Mouse (Mus musculus) hindbrain, embryonic 15.5 days (tissue): ENCODE results near the gene Magi1. TPM values are rescaled to one million over a fixed set of nuclear protein-coding genes. Genes with fewer than 3 reads are reported as not detected.
A peak's percentile ranks its signal among the peaks of the same experiment; 100 is the strongest.

Experiments
- ATAC-seq: fragments of 200-750 bp; cut with Nextera tagmentation; 2 replicates; pipeline ENCODE4 v1.8.0; 2017; ENCODE audit warnings: low read depth, moderate number of reproducible peaks, moderate TSS enrichment; ENCODE audit not compliant: low FRiP score
- H3K27ac ChIP-seq: fragments of 300-500 bp; sonication (generic); replicated peaks from 2 replicates; pipeline ENCODE4 v1.5.1; 2015; ENCODE audit warnings: mild to moderate bottlenecking, inconsistent platforms
- H3K27me3 ChIP-seq: fragments of 300-500 bp; sonication (generic); 2 replicates; pipeline ENCODE4 v1.6.1; 2015; ENCODE audit warnings: control low read depth, inconsistent platforms
- H3K36me3 ChIP-seq: fragments of 300-500 bp; sonication (generic); 2 replicates; pipeline ENCODE4 v1.6.1; 2015; ENCODE audit warnings: control low read depth, inconsistent platforms
- H3K4me1 ChIP-seq: fragments of 300-500 bp; sonication (generic); replicated peaks from 2 replicates; pipeline ENCODE4 v1.6.1; 2015; ENCODE audit warnings: control low read depth, inconsistent platforms
- H3K4me2 ChIP-seq: fragments of 300-500 bp; sonication (generic); 2 replicates; pipeline ENCODE4 v1.6.1; 2015; ENCODE audit warnings: moderate library complexity, mild to moderate bottlenecking, inconsistent platforms
- H3K4me3 ChIP-seq: fragments of 300-500 bp; sonication (generic); 2 replicates; pipeline ENCODE4 v1.5.1; 2015; ENCODE audit warnings: mild to moderate bottlenecking, inconsistent platforms
- H3K9ac ChIP-seq: fragments of 300-500 bp; sonication (generic); 2 replicates; pipeline ENCODE4 v1.6.1; 2015; ENCODE audit warnings: inconsistent platforms
- H3K9me3 ChIP-seq: fragments of 300-500 bp; sonication (generic); 2 replicates; pipeline ENCODE4 v1.6.1; 2016; ENCODE audit warnings: control low read depth, inconsistent platforms
- WGBS: fragments of 180-500 bp; shearing (Covaris S2); methylation state at CpG from one replicate; pipeline ENCODE4 v1.1.7; 2015; 5-methylcytosine and 5-hydroxymethylcytosine counted together
- polyA plus RNA-seq: library from polyadenylated mRNA; unstranded; fragments of >200 nt; fragmentation: Nextera tagmentation; extraction: Ambion mirVana; gene quantifications from 2 replicates; pipeline ENCODE4 v1.2.1, GENCODE M21; 2015

Gene Magi1
- polyA plus RNA-seq, 1 experiment from 2014 or later = 30.4 TPM

- Histone ChIP-seq H3K9ac (no peak overlapping the region), H3K9me3 (no peaks in the 10 kb centered on the region), H3K4me2 (no peak overlapping the region), H3K27ac (no peak overlapping the region), H3K4me3 (no peak overlapping the region), H3K36me3 (no peaks in the 10 kb centered on the region), H3K27me3 (no peaks in the 10 kb centered on the region), H3K4me1 (no peaks in the 10 kb centered on the region)
- 86% methylated on average over 14 of the region's 14 CpGs for WGBS
- ATAC-seq = no peak
Observed at GRCm38 (mm10) chr6:94195303-94195911, 88.3 kb downstream of the Magi1 start.

- no peak for ATAC-seq
- Histone ChIP-seq H3K9me3 (no peaks in the 10 kb centered on the region), H3K27me3 (no peaks in the 10 kb centered on the region), H3K9ac (no peak overlapping the region), H3K27ac (no peak overlapping the region), H3K4me3 (no peak overlapping the region), H3K4me1 (no peaks in the 10 kb centered on the region), H3K4me2 (no peak overlapping the region), H3K36me3 (no peaks in the 10 kb centered on the region)
- 83% methylated on average over 5 of the region's 5 CpGs for WGBS
Observed at GRCm38 (mm10) chr6:94190830-94191229, 92.9 kb downstream of the Magi1 start.

- Histone ChIP-seq H3K27ac (no peak overlapping the region), H3K4me2 (no peak overlapping the region), H3K27me3 (no peaks in the 10 kb centered on the region), H3K9me3 (no peaks in the 10 kb centered on the region), H3K36me3 (no peaks in the 10 kb centered on the region), H3K9ac (no peak overlapping the region), H3K4me1 (no peaks in the 10 kb centered on the region), H3K4me3 (no peak overlapping the region)
- WGBS = 78% methylated on average over 5 of the region's 5 CpGs
- ATAC-seq = no peak
Observed at GRCm38 (mm10) chr6:94189379-94189778, 94.3 kb downstream of the Magi1 start.

- Histone ChIP-seq H3K4me1 (peaks cover 20% of the 10 kb centered on the region), H3K4me2 (no peak overlapping the region), H3K27me3 (no peaks in the 10 kb centered on the region), H3K9ac (no peak overlapping the region), H3K4me3 (no peak overlapping the region), H3K9me3 (no peaks in the 10 kb centered on the region), H3K27ac (no peak overlapping the region), H3K36me3 (no peaks in the 10 kb centered on the region)
- no peak for ATAC-seq
- 71% methylated on average over 7 of the region's 7 CpGs for WGBS
Observed at GRCm38 (mm10) chr6:94186628-94187319, 96.9 kb downstream of the Magi1 start.

- no peak overlapping the region for H3K4me2 ChIP-seq
- H3K4me1 ChIP-seq = peaks cover 22% of the 10 kb centered on the region
- ATAC-seq = no peak
- H3K36me3 ChIP-seq = no peaks in the 10 kb centered on the region
- 75% methylated on average over 4 of the region's 4 CpGs for WGBS
- H3K9me3 ChIP-seq = no peaks in the 10 kb centered on the region
- no peak overlapping the region for H3K9ac ChIP-seq
- no peak overlapping the region; the same call in 1 of the 2 replicates for H3K27ac ChIP-seq
- no peaks in the 10 kb centered on the region for H3K27me3 ChIP-seq
- H3K4me3 ChIP-seq = no peak overlapping the region
Observed at GRCm38 (mm10) chr6:94184268-94184667, 99.4 kb downstream of the Magi1 start.

- no peak for ATAC-seq
- H3K9ac ChIP-seq = no peak overlapping the region
- H3K36me3 ChIP-seq = no peaks in the 10 kb centered on the region
- H3K27me3 ChIP-seq = no peaks in the 10 kb centered on the region
- no peak overlapping the region for H3K4me3 ChIP-seq
- peak overlapping the region; percentile 22; the same call in 1 of the 2 replicates for H3K4me2 ChIP-seq
- H3K4me1 ChIP-seq = peaks cover 22% of the 10 kb centered on the region
- H3K27ac ChIP-seq = no peak overlapping the region; the same call in 1 of the 2 replicates
- H3K9me3 ChIP-seq = no peaks in the 10 kb centered on the region
- 46% methylated on average over 14 of the region's 14 CpGs for WGBS
Observed at GRCm38 (mm10) chr6:94183354-94183851, 100.3 kb downstream of the Magi1 start.

GRCm38 (mm10) chr6:94181673-94182255 lies 102.0 kb downstream of the Magi1 start:
- no peak for ATAC-seq
- Histone ChIP-seq H3K27ac (no peak overlapping the region), H3K4me1 (peaks cover 22% of the 10 kb centered on the region), H3K27me3 (no peaks in the 10 kb centered on the region), H3K9me3 (no peaks in the 10 kb centered on the region), H3K36me3 (no peaks in the 10 kb centered on the region), H3K4me3 (no peak overlapping the region), H3K4me2 (no peak overlapping the region), H3K9ac (no peak overlapping the region)
- 22% methylated on average over 2 of the region's 2 CpGs for WGBS

GRCm38 (mm10) chr6:94180331-94181150 lies 103.2 kb downstream of the Magi1 start:
- ATAC-seq = no peak
- Histone ChIP-seq H3K4me2 (no peak overlapping the region), H3K9me3 (no peaks in the 10 kb centered on the region), H3K27ac (no peak overlapping the region), H3K4me1 (peaks cover 27% of the 10 kb centered on the region), H3K27me3 (no peaks in the 10 kb centered on the region), H3K4me3 (no peak overlapping the region), H3K36me3 (no peaks in the 10 kb centered on the region), H3K9ac (no peak overlapping the region)
- WGBS = 88% methylated on average over 14 of the region's 14 CpGs

GRCm38 (mm10) chr6:94177559-94177958 lies 106.2 kb downstream of the Magi1 start:
- Histone ChIP-seq H3K36me3 (no peaks in the 10 kb centered on the region), H3K27me3 (no peaks in the 10 kb centered on the region), H3K9me3 (no peaks in the 10 kb centered on the region), H3K4me3 (no peak overlapping the region), H3K9ac (no peak overlapping the region), H3K4me1 (peaks cover 15% of the 10 kb centered on the region), H3K4me2 (no peak overlapping the region), H3K27ac (no peak overlapping the region)
- ATAC-seq = no peak
- WGBS = 56% methylated on average over 3 of the region's 3 CpGs

GRCm38 (mm10) chr6:94176705-94177104 lies 107.0 kb downstream of the Magi1 start:
- no peak overlapping the region for H3K4me2 ChIP-seq
- H3K27ac ChIP-seq = no peak overlapping the region
- 19% methylated on average over 4 of the region's 4 CpGs for WGBS

GRCm38 (mm10) chr6:94171250-94171649 lies 112.5 kb downstream of the Magi1 start:
- no peaks in the 10 kb centered on the region for H3K36me3 ChIP-seq
- H3K9ac ChIP-seq = no peak overlapping the region
- no peak overlapping the region for H3K27ac ChIP-seq
- peaks cover 2% of the 10 kb centered on the region for H3K4me1 ChIP-seq
- WGBS = 65% methylated on average over 8 of the region's 8 CpGs
- no peak overlapping the region for H3K4me2 ChIP-seq
- H3K27me3 ChIP-seq = no peaks in the 10 kb centered on the region
- ATAC-seq = no peak
- no peak overlapping the region for H3K4me3 ChIP-seq
- no peaks in the 10 kb centered on the region for H3K9me3 ChIP-seq

More at GRCm38 (mm10) chr6:94176705-94177104, 107.0 kb downstream of the Magi1 start:
- no peak overlapping the region for H3K4me3 ChIP-seq
- peaks cover 6% of the 10 kb centered on the region for H3K4me1 ChIP-seq
- H3K9me3 ChIP-seq = no peaks in the 10 kb centered on the region
- ATAC-seq = no peak
- H3K9ac ChIP-seq = no peak overlapping the region
- H3K36me3 ChIP-seq = no peaks in the 10 kb centered on the region
- H3K27me3 ChIP-seq = no peaks in the 10 kb centered on the region
